Mouse (Mus musculus) ES-Bruce4 (cell line): ENCODE results near the gene Foxp1. TPM values are rescaled to one million over a fixed set of nuclear protein-coding genes. Genes with fewer than 3 reads are reported as not detected.

ENCODE experiments used
- H3K27ac ChIP-seq: 2 replicates; pipeline ENCODE4 v1.5.1; 2012; ENCODE audit warnings: low read length, inconsistent platforms; ENCODE audit not compliant: insufficient read depth
- H3K27me3 ChIP-seq: 2 replicates; pipeline ENCODE4 v1.6.1; 2012; ENCODE audit warnings: mild to moderate bottlenecking, low read length, inconsistent platforms; ENCODE audit not compliant: control insufficient read depth, poor library complexity, insufficient read depth, severe bottlenecking
- H3K36me3 ChIP-seq: 2 replicates; pipeline ENCODE4 v1.6.1; 2012; ENCODE audit warnings: inconsistent platforms, mild to moderate bottlenecking, low read length, moderate library complexity; ENCODE audit not compliant: control insufficient read depth, poor library complexity, insufficient read depth, severe bottlenecking
- H3K4me1 ChIP-seq: one replicate; pipeline ENCODE4 v1.8.1; 2011; ENCODE audit warnings: low read length; ENCODE audit not compliant: control insufficient read depth, insufficient read depth
- H3K4me3 ChIP-seq: 2 replicates; pipeline ENCODE4 v1.5.1; 2011; ENCODE audit warnings: low read depth, mild to moderate bottlenecking, low read length
- H3K9ac ChIP-seq: 2 replicates; pipeline ENCODE4 v1.6.1; 2012; ENCODE audit warnings: low read depth, mild to moderate bottlenecking, inconsistent platforms; ENCODE audit not compliant: poor library complexity, severe bottlenecking
- H3K9me3 ChIP-seq: replicated peaks from 2 replicates; pipeline ENCODE4 v1.6.1; 2012; ENCODE audit warnings: mild to moderate bottlenecking, low read length, inconsistent platforms; ENCODE audit not compliant: control insufficient read depth, poor library complexity, insufficient read depth, severe bottlenecking
- CTCF ChIP-seq: IDR thresholded peaks from one replicate; pipeline ENCODE4 v1.8.1; 2011; ENCODE audit warnings: low read depth, low read length
- EP300 ChIP-seq: IDR thresholded peaks from 2 replicates; pipeline ENCODE4 v1.6.1; 2011; ENCODE audit warnings: low read depth, low read length; ENCODE audit not compliant: insufficient read depth
- POLR2A ChIP-seq: IDR thresholded peaks from one replicate; pipeline ENCODE4 v1.8.1; 2011; ENCODE audit warnings: low read length; ENCODE audit not compliant: insufficient read depth
- polyA plus RNA-seq: library from polyadenylated mRNA; stranded (reverse); fragments of >200 nt; gene quantifications from 2 replicates; pipeline ENCODE4 v1.2.4, GENCODE M21; 2011; ENCODE audit warnings: low read depth; ENCODE audit not compliant: missing spikeins, insufficient read depth, insufficient read length

Foxp1 gene
- polyA plus RNA-seq, 1 experiment, result 33.5 TPM

DNA sequence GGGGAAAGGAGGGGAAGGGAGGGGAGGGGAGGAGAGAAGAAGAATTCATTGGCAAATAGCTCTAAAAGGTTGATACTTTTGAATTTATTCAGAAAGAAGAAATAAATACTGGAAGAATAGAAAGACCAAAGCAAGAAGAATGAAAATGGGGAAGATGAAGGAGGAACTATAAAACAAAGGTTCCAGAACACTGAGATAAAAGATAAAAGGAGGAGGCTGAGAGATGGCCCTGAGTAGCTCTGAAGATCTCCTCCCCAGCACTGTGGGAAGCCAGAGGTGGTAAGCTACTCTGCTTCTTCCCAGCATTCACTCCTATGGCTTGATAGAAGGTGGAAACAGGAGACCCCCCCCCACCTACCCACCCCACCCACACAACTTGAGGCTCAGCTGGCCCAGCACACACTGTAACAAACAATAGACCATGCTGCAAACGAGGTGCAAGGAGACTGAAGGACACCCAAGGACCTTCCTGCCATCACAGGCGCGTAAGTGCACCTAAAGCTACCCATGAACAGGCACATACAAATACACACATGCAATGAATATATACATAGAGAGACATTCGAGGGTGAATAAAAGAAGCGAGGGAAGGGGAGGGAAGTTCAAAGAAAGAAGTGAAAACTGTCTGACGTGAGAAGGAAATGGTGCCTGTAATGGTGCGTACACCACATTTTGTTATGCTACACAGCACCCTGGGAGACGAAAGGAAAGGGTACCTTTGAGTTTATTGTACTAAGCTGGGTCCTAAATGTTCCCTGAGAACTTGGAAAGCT is 200.2 kb downstream of the Foxp1 start:
- H3K4me1 ChIP-seq, result no peaks in the 10 kb centered on the region
- no peak overlapping the region for H3K27ac ChIP-seq
- no peak for TF ChIP-seq EP300
- no peak for TF ChIP-seq POLR2A
- TF ChIP-seq CTCF, result no peak
- no peak overlapping the region for H3K4me3 ChIP-seq
- H3K27me3 ChIP-seq, result no peaks in the 10 kb centered on the region
- H3K9ac ChIP-seq, result no peak overlapping the region
- no peaks in the 10 kb centered on the region for H3K36me3 ChIP-seq
- H3K9me3 ChIP-seq, result no peaks in the 10 kb centered on the region

DNA sequence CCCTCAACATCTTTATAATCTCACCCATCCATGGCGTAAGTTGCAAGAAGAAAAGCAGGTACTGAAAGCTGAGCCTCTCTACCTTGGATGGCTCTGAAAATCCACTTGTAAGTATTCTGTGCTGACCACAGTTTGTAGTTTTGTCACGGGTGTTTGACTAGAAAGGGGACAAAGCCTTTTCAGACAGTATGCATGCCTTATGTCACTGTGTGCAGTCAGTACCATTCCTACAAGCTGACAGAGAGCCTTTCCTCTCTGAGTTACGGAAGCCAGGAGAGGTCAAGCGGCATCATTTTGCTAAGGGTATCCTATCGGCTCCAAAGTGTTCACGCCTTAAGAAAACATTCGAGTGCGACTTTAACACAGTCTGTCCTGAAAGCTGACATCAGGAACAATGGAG is 202.1 kb downstream of the Foxp1 start:
- Histone ChIP-seq H3K9ac (no peak overlapping the region), H3K4me1 (no peaks in the 10 kb centered on the region), H3K27ac (no peak overlapping the region), H3K4me3 (no peak overlapping the region), H3K36me3 (no peaks in the 10 kb centered on the region), H3K27me3 (no peaks in the 10 kb centered on the region), H3K9me3 (no peaks in the 10 kb centered on the region)
- no peak for TF ChIP-seq EP300

DNA sequence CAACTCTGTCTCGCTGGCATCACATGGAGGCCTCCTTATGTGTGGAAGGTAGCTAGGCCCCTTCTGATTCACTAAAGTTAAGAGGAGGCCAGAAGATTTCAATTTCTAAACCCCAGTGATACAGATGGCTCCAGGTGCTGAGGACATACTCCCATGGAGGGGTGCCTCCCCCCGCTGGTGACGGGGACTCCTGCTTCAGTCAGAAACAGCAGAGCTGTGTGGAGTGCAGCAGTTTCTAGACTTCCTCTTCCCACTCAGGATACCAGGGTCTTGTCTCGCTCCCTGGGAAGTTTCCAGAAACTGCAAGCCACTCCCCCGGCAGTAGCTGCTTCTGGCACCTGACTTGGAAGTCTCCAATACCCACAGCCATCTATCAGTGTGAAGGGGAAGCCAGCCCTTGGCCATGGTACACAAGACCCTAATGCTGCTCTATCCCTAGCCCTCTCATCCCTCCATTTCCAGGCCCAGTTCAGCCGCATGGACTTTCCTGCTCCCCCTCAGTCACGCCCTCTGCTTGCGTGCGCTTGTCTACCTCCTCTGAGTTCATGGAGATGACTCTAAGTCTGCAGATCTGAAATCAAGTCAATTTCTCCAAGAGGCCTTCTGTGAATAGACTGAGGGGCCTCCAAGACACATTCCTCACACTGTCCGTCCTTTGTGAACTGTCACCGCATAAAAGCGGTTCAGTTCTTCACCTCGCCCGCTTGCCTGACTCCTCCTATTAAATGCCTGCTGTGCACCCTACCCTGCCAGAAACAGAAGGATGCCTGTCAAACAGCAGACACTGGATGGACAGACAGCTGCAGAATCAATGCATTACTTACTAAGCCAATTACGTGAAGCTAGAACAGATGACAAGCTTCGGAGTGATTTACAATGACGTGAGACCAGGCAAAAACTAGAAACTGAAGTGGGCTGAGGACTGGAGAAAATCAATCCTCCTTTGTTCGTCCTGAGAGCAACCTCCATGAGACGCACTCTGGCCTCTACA is 202.8 kb downstream of the Foxp1 start:
- no peak overlapping the region for H3K27ac ChIP-seq
- no peaks in the 10 kb centered on the region for H3K9me3 ChIP-seq
- no peaks in the 10 kb centered on the region for H3K27me3 ChIP-seq
- H3K36me3 ChIP-seq, result no peaks in the 10 kb centered on the region
- no peaks in the 10 kb centered on the region for H3K4me1 ChIP-seq
- H3K4me3 ChIP-seq, result no peak overlapping the region
- TF ChIP-seq EP300 (no peak), POLR2A (no peak), CTCF (no peak)
- H3K9ac ChIP-seq, result no peak overlapping the region

DNA sequence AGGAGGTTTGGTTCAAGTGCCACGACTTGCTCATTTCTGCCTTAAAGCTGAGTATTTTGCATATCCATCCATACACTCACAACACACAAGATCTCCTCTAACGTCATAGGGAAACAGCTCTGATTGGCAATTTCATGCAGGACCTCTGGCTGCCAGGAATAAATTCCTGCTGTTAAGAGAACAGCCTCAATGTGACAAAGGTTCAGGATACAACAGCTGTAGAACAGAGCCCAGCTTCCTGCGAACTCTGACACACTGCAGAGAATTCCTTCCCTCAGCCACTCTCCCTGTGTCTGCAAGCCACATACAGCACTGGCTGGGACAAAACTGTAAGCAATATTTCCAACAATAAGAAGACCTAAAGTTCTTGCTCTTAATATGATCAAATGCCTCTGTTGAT is 207.8 kb downstream of the Foxp1 start:
- no peaks in the 10 kb centered on the region for H3K27me3 ChIP-seq
- no peak for TF ChIP-seq CTCF
- TF ChIP-seq EP300, result no peak
- TF ChIP-seq POLR2A, result no peak
- no peak overlapping the region for H3K4me3 ChIP-seq
- no peaks in the 10 kb centered on the region for H3K4me1 ChIP-seq
- H3K36me3 ChIP-seq, result no peaks in the 10 kb centered on the region
- no peaks in the 10 kb centered on the region for H3K9me3 ChIP-seq
- H3K27ac ChIP-seq, result no peak overlapping the region
- no peak overlapping the region for H3K9ac ChIP-seq

DNA sequence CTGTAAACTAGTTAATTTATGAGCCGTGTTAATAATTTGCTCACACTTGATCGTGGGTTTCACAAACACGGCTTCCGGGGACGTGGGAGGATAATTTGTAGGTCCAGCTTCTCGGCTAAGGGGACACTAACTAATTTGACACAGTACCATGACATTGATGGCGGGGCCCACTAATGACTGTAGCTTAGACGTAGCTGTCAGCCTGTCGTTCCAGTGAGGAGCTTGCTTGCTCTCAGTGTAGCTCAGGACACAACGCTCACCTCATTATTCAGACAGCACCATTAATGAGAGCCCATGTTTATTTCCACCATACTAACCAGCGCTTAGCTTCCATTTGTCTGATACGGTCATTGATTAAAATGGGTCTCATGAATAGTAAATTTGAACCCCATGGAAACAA is 212.0 kb downstream of the Foxp1 start:
- Histone ChIP-seq H3K9ac (no peak overlapping the region), H3K4me3 (no peak overlapping the region), H3K27ac (no peak overlapping the region), H3K4me1 (no peaks in the 10 kb centered on the region), H3K36me3 (no peaks in the 10 kb centered on the region), H3K9me3 (no peaks in the 10 kb centered on the region), H3K27me3 (no peaks in the 10 kb centered on the region)
- no peak for TF ChIP-seq EP300
- no peak for TF ChIP-seq POLR2A
- TF ChIP-seq CTCF, result no peak

DNA sequence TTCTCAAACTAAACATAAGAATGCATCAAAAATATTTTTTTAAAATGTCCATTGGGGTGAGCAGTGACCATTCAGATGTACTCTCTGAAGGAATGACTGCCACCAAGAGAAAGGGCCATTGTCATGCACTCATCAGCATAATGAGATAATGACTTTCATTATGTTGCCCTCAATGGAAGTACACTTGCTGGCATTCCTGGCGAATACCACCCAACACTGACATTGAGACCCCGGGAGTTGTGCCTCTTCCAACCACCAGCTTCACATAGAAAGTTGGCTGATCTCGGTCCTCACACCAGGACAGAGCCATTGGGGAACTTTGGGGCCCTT is 212.4 kb downstream of the Foxp1 start:
- Histone ChIP-seq H3K4me1 (no peaks in the 10 kb centered on the region), H3K36me3 (no peaks in the 10 kb centered on the region), H3K9ac (no peak overlapping the region), H3K4me3 (no peak overlapping the region), H3K27ac (no peak overlapping the region), H3K27me3 (no peaks in the 10 kb centered on the region), H3K9me3 (no peaks in the 10 kb centered on the region)
- TF ChIP-seq EP300 (no peak), CTCF (no peak), POLR2A (no peak)
